Mouse (Mus musculus): Measurements from ENCODE around the gene Nupl1. TPM values are rescaled to one million over a fixed set of nuclear protein-coding genes. Genes with fewer than 3 reads are reported as not detected.

Gene Nupl1
- polyA plus RNA-seq, 1 experiment, result 0.06 TPM

GRCm38 (mm10) chr14:60204993-60205392, 46.2 kb downstream of the Nupl1 start:
- H3K27ac ChIP-seq (ENCODE audit: insufficient read depth, low read depth, low read length), result no peak overlapping the region
- H3K27me3 ChIP-seq (replicated peaks; ENCODE audit: control insufficient read depth, insufficient read depth, low read length), result no peaks in the 10 kb centered on the region
- no peaks in the 10 kb centered on the region for H3K4me1 ChIP-seq (ENCODE audit: control insufficient read depth, insufficient read depth, low read length)
- TF ChIP-seq POLR2A (IDR thresholded peaks at IDR 0.05; ENCODE audit: low read depth, low read length) (no peak), CTCF (conservative IDR thresholded peaks at IDR 0.05; ENCODE audit: insufficient read depth, insufficient read length, low read depth, low read length) (no peak)
- WGBS, result 70% methylated on average over 6 of the region's 6 CpGs
- H3K36me3 ChIP-seq (ENCODE audit: control insufficient read depth, insufficient read depth, low read length), result no peaks in the 10 kb centered on the region
- H3K4me3 ChIP-seq (ENCODE audit: insufficient read depth, low read depth, low read length), result no peak overlapping the region
- no peak for DNase-seq

GRCm38 (mm10) chr14:60196884-60197283, 54.3 kb downstream of the Nupl1 start, which contains the start of gene Atp8a2:
Gene Atp8a2, minus strand, starts transcription at chr14:60197179.
- Histone ChIP-seq H3K36me3 (ENCODE audit: control insufficient read depth, insufficient read depth, low read length) (no peaks in the 10 kb centered on the region), H3K4me1 (ENCODE audit: control insufficient read depth, insufficient read depth, low read length) (no peaks in the 10 kb centered on the region), H3K27me3 (replicated peaks; ENCODE audit: control insufficient read depth, insufficient read depth, low read length) (no peaks in the 10 kb centered on the region), H3K27ac (ENCODE audit: insufficient read depth, low read depth, low read length) (no peak within 1 kb of the TSS), H3K4me3 (ENCODE audit: insufficient read depth, low read depth, low read length) (no peak within 1 kb of the TSS)
- no peak for TF ChIP-seq POLR2A (IDR thresholded peaks at IDR 0.05; ENCODE audit: low read depth, low read length)
- TF ChIP-seq CTCF (conservative IDR thresholded peaks at IDR 0.05; ENCODE audit: insufficient read depth, insufficient read length, low read depth, low read length), result no peak
- WGBS, result 72% methylated on average over 7 of the region's 7 CpGs
- no peak for DNase-seq

DNA sequence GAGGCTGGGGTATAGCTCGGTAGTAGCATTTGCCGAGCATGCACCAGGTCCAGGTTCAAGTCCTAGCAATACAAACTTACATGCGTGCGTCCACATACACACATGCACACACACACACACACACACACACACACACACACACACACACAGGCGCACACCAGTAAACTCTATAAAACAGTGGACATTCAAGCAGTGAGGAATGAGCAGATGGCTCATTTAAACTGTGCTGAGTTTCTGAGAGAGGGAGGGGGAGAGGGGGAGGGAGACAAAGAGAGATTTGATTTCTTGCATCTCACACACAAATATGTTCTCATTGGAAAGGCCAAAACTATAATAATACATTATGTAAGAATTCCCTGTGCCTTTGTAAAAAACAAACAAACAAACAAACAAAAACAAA, 55.2 kb downstream of the Nupl1 start:
- no peak for DNase-seq
- WGBS, result 76% methylated on average over 5 of the region's 5 CpGs
- TF ChIP-seq POLR2A (IDR thresholded peaks at IDR 0.05; ENCODE audit: low read depth, low read length), result no peak
- no peak for TF ChIP-seq CTCF (conservative IDR thresholded peaks at IDR 0.05; ENCODE audit: insufficient read depth, insufficient read length, low read depth, low read length)

GRCm38 (mm10) chr14:60194606-60195005, 56.6 kb downstream of the Nupl1 start:
- Histone ChIP-seq H3K27ac (ENCODE audit: insufficient read depth, low read depth, low read length) (no peak overlapping the region), H3K36me3 (ENCODE audit: control insufficient read depth, insufficient read depth, low read length) (no peaks in the 10 kb centered on the region), H3K4me1 (ENCODE audit: control insufficient read depth, insufficient read depth, low read length) (no peaks in the 10 kb centered on the region), H3K27me3 (replicated peaks; ENCODE audit: control insufficient read depth, insufficient read depth, low read length) (no peaks in the 10 kb centered on the region), H3K4me3 (ENCODE audit: insufficient read depth, low read depth, low read length) (no peak overlapping the region)
- no peak for DNase-seq
- TF ChIP-seq POLR2A (IDR thresholded peaks at IDR 0.05; ENCODE audit: low read depth, low read length) (no peak), CTCF (conservative IDR thresholded peaks at IDR 0.05; ENCODE audit: insufficient read depth, insufficient read length, low read depth, low read length) (no peak)
- 75% methylated on average over 1 of the region's 1 CpGs for WGBS

More for the DNA sequence above, 55.2 kb downstream of the Nupl1 start:
- H3K4me1 ChIP-seq (ENCODE audit: control insufficient read depth, insufficient read depth, low read length), result no peaks in the 10 kb centered on the region
- H3K4me3 ChIP-seq (ENCODE audit: insufficient read depth, low read depth, low read length), result no peak overlapping the region
- H3K27ac ChIP-seq (ENCODE audit: insufficient read depth, low read depth, low read length), result no peak overlapping the region
- H3K27me3 ChIP-seq (replicated peaks; ENCODE audit: control insufficient read depth, insufficient read depth, low read length), result no peaks in the 10 kb centered on the region
- no peaks in the 10 kb centered on the region for H3K36me3 ChIP-seq (ENCODE audit: control insufficient read depth, insufficient read depth, low read length)

DNA sequence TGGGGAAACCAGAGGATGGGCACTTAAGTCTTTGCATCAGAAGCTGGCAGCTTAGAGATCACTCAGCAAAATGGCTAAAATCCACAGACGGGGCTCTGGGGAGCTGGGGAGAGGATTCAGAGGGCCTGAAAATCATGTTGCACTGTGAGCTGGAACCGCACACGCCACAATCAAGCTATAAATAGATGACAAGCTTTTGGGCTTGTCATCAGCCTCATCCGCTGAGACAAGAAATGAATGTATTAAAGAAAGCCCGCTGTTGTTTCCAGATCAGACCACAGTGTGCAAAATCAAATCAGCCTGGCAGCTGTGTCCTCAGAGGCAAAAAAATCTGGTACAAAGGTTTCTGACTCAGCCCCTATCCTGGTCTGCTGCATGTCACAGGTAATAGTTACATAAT, 61.5 kb downstream of the Nupl1 start:
- DNase-seq, result no peak
- no peaks in the 10 kb centered on the region for H3K4me1 ChIP-seq (ENCODE audit: control insufficient read depth, insufficient read depth, low read length)
- TF ChIP-seq POLR2A (IDR thresholded peaks at IDR 0.05; ENCODE audit: low read depth, low read length) (no peak), CTCF (conservative IDR thresholded peaks at IDR 0.05; ENCODE audit: insufficient read depth, insufficient read length, low read depth, low read length) (no peak)
- H3K36me3 ChIP-seq (ENCODE audit: control insufficient read depth, insufficient read depth, low read length), result no peaks in the 10 kb centered on the region
- no peak overlapping the region for H3K4me3 ChIP-seq (ENCODE audit: insufficient read depth, low read depth, low read length)
- WGBS, result 91% methylated on average over 5 of the region's 5 CpGs
- H3K27me3 ChIP-seq (replicated peaks; ENCODE audit: control insufficient read depth, insufficient read depth, low read length), result no peaks in the 10 kb centered on the region
- no peak overlapping the region for H3K27ac ChIP-seq (ENCODE audit: insufficient read depth, low read depth, low read length)

GRCm38 (mm10) chr14:60188201-60188825, 62.9 kb downstream of the Nupl1 start:
- H3K27me3 ChIP-seq (replicated peaks; ENCODE audit: control insufficient read depth, insufficient read depth, low read length), result no peaks in the 10 kb centered on the region
- H3K27ac ChIP-seq (ENCODE audit: insufficient read depth, low read depth, low read length), result no peak overlapping the region
- H3K36me3 ChIP-seq (ENCODE audit: control insufficient read depth, insufficient read depth, low read length), result no peaks in the 10 kb centered on the region
- H3K4me1 ChIP-seq (ENCODE audit: control insufficient read depth, insufficient read depth, low read length), result no peaks in the 10 kb centered on the region
- WGBS, result 84% methylated on average over 5 of the region's 5 CpGs
- no peak overlapping the region for H3K4me3 ChIP-seq (ENCODE audit: insufficient read depth, low read depth, low read length)
- TF ChIP-seq CTCF (conservative IDR thresholded peaks at IDR 0.05; ENCODE audit: insufficient read depth, insufficient read length, low read depth, low read length), result no peak
- TF ChIP-seq POLR2A (IDR thresholded peaks at IDR 0.05; ENCODE audit: low read depth, low read length), result no peak
- no peak for DNase-seq

GRCm38 (mm10) chr14:60181306-60181705, 69.9 kb downstream of the Nupl1 start:
- 95% methylated on average over 2 of the region's 2 CpGs for WGBS
- no peaks in the 10 kb centered on the region for H3K4me1 ChIP-seq (ENCODE audit: control insufficient read depth, insufficient read depth, low read length)
- H3K27me3 ChIP-seq (replicated peaks; ENCODE audit: control insufficient read depth, insufficient read depth, low read length), result peaks cover 3% of the 10 kb centered on the region; the same call in 1 of the 2 replicates
- H3K4me3 ChIP-seq (ENCODE audit: insufficient read depth, low read depth, low read length), result no peak overlapping the region
- no peak for DNase-seq
- TF ChIP-seq CTCF (conservative IDR thresholded peaks at IDR 0.05; ENCODE audit: insufficient read depth, insufficient read length, low read depth, low read length), result no peak
- TF ChIP-seq POLR2A (IDR thresholded peaks at IDR 0.05; ENCODE audit: low read depth, low read length), result no peak
- no peaks in the 10 kb centered on the region for H3K36me3 ChIP-seq (ENCODE audit: control insufficient read depth, insufficient read depth, low read length)
- no peak overlapping the region for H3K27ac ChIP-seq (ENCODE audit: insufficient read depth, low read depth, low read length)
